Mouse (Mus musculus): ENCODE data around the gene Tob1. TPM values are rescaled to one million over a fixed set of nuclear protein-coding genes. Genes with fewer than 3 reads are reported as not detected.

Gene Tob1
- polyA plus RNA-seq, 1 experiment from 2014 or later = 46.0 TPM

- no peak for ATAC-seq
- H3K9ac ChIP-seq = no peak overlapping the region
- H3K4me1 ChIP-seq (replicated peaks) = no peaks in the 10 kb centered on the region
- H3K27me3 ChIP-seq (replicated peaks) = no peaks in the 10 kb centered on the region
- no peak overlapping the region for H3K4me3 ChIP-seq (replicated peaks)
- H3K9me3 ChIP-seq = no peaks in the 10 kb centered on the region
- no peak overlapping the region for H3K27ac ChIP-seq
- WGBS = 88% methylated on average over 3 of the region's 3 CpGs
- H3K4me2 ChIP-seq (replicated peaks) = no peak overlapping the region
- peaks cover 10% of the 10 kb centered on the region; the same call in 1 of the 2 replicates for H3K36me3 ChIP-seq
Observed at GRCm38 (mm10) chr11:94215581-94215980, 4.3 kb downstream of the Tob1 start.

DNA sequence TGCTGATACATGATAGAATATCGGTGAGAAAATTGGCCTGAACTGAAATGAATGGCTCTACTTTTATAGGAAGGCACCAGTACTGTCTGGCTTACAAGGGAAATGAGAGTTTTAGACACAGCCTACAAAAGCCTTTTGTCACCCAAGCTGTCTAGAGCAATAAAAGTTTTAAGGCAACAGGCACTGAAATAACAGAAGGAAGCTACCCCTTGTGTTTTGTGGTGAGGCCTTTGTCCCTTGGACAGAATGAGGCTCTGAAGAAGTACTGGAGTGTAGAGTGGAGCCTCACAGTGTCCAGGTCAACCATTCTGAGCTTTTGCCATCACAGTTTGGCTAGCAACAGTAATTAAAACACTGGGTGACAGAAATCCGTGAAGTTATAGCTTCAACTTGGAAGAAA, 5.0 kb downstream of the Tob1 start:
- WGBS = 49% methylated on average over 2 of the region's 2 CpGs
- Histone ChIP-seq H3K9me3 (no peaks in the 10 kb centered on the region), H3K27me3 (replicated peaks) (no peaks in the 10 kb centered on the region), H3K36me3 (peaks cover 10% of the 10 kb centered on the region; the same call in 1 of the 2 replicates), H3K9ac (no peak overlapping the region), H3K4me1 (replicated peaks) (no peaks in the 10 kb centered on the region), H3K4me2 (replicated peaks) (no peak overlapping the region), H3K4me3 (replicated peaks) (no peak overlapping the region), H3K27ac (no peak overlapping the region)
- ATAC-seq = no peak

GRCm38 (mm10) chr11:94221257-94221656, 10.0 kb downstream of the Tob1 start:
- ATAC-seq = no peak
- Histone ChIP-seq H3K36me3 (no peaks in the 10 kb centered on the region), H3K4me3 (replicated peaks) (no peak overlapping the region), H3K9me3 (no peaks in the 10 kb centered on the region), H3K9ac (no peak overlapping the region), H3K4me2 (replicated peaks) (no peak overlapping the region), H3K4me1 (replicated peaks) (0 out of 2 replicates have a peak, but pooled peaks cover 2% of the 10 kb centered on the region), H3K27me3 (replicated peaks) (no peaks in the 10 kb centered on the region), H3K27ac (no peak overlapping the region)
- 90% methylated on average over 7 of the region's 7 CpGs for WGBS

DNA sequence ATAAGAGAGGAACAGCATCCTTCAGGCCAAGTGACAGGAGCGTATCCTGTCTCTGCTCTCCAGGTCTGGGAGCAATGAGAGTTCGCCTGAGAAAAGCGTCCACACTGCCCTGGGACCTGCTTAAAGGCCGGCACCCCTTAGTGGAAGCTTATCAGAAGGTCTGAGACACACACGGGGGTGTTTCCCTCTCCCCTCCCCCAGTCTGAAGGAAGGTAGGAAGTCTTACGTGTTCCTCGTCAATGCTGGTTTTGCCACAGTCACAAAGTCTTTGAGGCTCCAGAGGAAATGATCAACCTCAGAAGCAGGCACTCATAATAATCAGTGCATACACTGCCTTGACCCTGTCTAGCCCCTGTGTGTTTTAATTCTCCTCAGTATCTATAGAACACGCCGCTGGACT, 12.3 kb downstream of the Tob1 start:
- Histone ChIP-seq H3K4me2 (replicated peaks) (no peak overlapping the region), H3K36me3 (no peaks in the 10 kb centered on the region), H3K9ac (no peak overlapping the region), H3K4me1 (replicated peaks) (peaks cover 7% of the 10 kb centered on the region; the same call in 1 of the 2 replicates), H3K27me3 (replicated peaks) (no peaks in the 10 kb centered on the region), H3K9me3 (no peaks in the 10 kb centered on the region), H3K4me3 (replicated peaks) (no peak overlapping the region), H3K27ac (no peak overlapping the region)
- ATAC-seq = no peak
- WGBS = 82% methylated on average over 9 of the region's 9 CpGs

GRCm38 (mm10) chr11:94225985-94226384, 14.7 kb downstream of the Tob1 start:
- Histone ChIP-seq H3K4me1 (replicated peaks) (peaks cover 14% of the 10 kb centered on the region), H3K4me2 (replicated peaks) (peak overlapping the region; percentile 37), H3K27ac (no peak overlapping the region), H3K36me3 (no peaks in the 10 kb centered on the region), H3K9me3 (no peaks in the 10 kb centered on the region), H3K27me3 (replicated peaks) (no peaks in the 10 kb centered on the region), H3K9ac (no peak overlapping the region), H3K4me3 (replicated peaks) (no peak overlapping the region)
- ATAC-seq = peak; percentile 91
- WGBS = 26% methylated on average over 7 of the region's 7 CpGs

GRCm38 (mm10) chr11:94228416-94228815, 17.2 kb downstream of the Tob1 start:
- ATAC-seq = no peak
- no peaks in the 10 kb centered on the region for H3K27me3 ChIP-seq (replicated peaks)
- H3K9ac ChIP-seq = no peak overlapping the region
- no peak overlapping the region for H3K4me2 ChIP-seq (replicated peaks)
- no peaks in the 10 kb centered on the region for H3K9me3 ChIP-seq
- no peak overlapping the region for H3K4me3 ChIP-seq (replicated peaks)
- H3K27ac ChIP-seq = no peak overlapping the region
- WGBS = 48% methylated on average over 9 of the region's 9 CpGs
- no peaks in the 10 kb centered on the region for H3K36me3 ChIP-seq
- peaks cover 17% of the 10 kb centered on the region for H3K4me1 ChIP-seq (replicated peaks)

DNA sequence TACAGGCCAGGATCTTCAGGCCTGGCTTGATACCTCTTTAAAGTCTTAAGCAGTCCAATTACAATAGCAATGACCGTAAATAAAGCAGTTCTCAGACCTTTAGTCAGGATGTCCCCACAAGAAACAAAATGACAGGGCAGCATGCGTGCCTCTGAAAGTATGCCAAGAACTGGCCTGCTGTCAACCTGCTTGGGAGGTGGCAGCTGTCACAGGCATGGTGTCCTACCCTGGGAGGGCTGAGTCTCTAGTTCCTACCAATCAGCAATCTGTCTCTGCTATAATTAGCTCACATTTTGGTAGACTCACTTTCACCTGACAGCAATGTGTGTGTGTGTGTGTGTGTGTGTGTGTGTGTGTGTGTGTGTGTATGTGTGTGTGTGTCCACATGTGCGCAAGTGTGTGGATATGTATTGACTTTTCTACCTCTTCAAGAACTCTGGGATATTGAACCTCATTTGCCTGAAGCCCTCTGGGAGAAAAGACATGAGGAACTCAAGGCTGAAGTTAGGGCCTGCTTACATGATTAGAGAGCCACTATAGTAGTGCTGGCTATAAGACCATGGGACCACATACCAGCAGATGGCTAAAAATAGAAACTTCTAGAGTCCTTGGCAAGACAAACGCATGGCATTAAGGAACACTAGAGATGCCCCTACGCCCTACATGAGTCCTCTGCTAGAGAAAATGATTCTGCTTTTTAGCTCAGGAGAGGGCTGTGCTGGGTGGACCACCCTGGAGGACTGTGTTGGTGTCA, 18.1 kb downstream of the Tob1 start:
- no peaks in the 10 kb centered on the region for H3K36me3 ChIP-seq
- no peak for ATAC-seq

DNA sequence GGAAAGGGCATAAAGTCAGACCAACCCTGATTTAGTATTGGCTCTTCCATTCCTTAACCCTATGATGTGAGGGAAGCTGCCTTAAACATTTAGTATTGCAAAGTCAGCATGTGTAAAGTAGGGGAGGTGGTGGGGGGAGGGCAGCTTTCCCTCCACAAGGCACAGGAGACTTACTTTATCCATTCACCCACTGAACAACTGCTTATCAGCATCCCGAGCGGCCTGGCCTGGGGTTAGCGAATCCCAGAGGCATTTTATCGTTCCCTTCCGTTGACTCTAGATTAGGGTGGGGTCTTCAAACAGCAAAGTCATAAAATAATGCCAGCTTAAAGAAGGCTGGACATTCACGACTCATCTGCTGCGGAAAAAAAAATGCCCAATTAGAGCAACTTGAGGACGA, 19.0 kb downstream of the Tob1 start:
- no peak for ATAC-seq
- 54% methylated on average over 8 of the region's 8 CpGs for WGBS
- no peak overlapping the region for H3K9ac ChIP-seq
- no peak overlapping the region for H3K4me3 ChIP-seq (replicated peaks)
- H3K9me3 ChIP-seq = no peaks in the 10 kb centered on the region
- no peak overlapping the region for H3K4me2 ChIP-seq (replicated peaks)
- peaks cover 17% of the 10 kb centered on the region for H3K4me1 ChIP-seq (replicated peaks)
- H3K27me3 ChIP-seq (replicated peaks) = no peaks in the 10 kb centered on the region
- no peaks in the 10 kb centered on the region for H3K36me3 ChIP-seq
- no peak overlapping the region for H3K27ac ChIP-seq

More for the DNA sequence above, 18.1 kb downstream of the Tob1 start:
- H3K9me3 ChIP-seq = no peaks in the 10 kb centered on the region
- H3K27ac ChIP-seq = no peak overlapping the region
- WGBS = 88% methylated on average over 5 of the region's 5 CpGs
- no peak overlapping the region for H3K4me2 ChIP-seq (replicated peaks)
- H3K27me3 ChIP-seq (replicated peaks) = no peaks in the 10 kb centered on the region
- H3K9ac ChIP-seq = no peak overlapping the region
- peaks cover 17% of the 10 kb centered on the region for H3K4me1 ChIP-seq (replicated peaks)
- no peak overlapping the region for H3K4me3 ChIP-seq (replicated peaks)

DNA sequence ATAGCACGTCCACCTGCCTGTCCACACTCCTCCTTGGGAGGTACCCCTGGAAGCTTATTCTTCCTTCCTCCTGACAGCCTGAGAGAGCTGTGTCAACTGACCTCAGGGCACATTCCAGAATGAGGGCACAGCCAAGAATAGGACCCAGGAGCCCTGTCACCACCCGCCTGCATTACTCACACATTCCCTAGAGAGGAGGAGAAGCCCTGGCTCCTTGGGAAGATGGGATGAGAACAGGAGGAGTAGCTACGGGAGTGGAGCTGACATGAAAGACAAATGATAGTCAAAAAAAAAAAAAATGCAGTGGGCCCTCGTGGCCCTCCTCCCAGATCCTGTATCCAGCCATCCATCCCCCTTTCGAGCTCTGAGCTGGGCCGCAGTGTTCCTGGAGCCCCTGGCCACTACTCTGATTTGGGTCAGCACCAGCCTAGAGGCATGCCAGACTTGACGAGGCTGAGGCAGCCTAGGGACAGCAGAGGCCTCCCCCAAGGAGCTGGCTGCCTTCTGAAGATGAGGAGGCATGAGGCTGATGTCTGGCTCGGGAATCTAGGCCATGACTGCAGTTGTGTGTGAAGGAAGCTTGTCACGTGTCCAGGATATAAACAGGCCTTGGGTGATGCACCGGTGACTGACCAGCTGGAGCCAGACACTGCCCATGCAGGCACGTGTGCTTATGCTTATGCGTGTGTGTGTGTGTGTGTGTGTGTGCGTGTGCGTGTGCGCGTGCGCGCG, 20.7 kb downstream of the Tob1 start:
- Histone ChIP-seq H3K4me3 (replicated peaks) (no peak overlapping the region), H3K27ac (no peak overlapping the region), H3K9me3 (no peaks in the 10 kb centered on the region), H3K4me2 (replicated peaks) (no peak overlapping the region), H3K9ac (no peak overlapping the region), H3K4me1 (replicated peaks) (peaks cover 13% of the 10 kb centered on the region), H3K36me3 (no peaks in the 10 kb centered on the region), H3K27me3 (replicated peaks) (no peaks in the 10 kb centered on the region)
- 64% methylated on average over 19 of the region's 19 CpGs for WGBS
- ATAC-seq = no peak

DNA sequence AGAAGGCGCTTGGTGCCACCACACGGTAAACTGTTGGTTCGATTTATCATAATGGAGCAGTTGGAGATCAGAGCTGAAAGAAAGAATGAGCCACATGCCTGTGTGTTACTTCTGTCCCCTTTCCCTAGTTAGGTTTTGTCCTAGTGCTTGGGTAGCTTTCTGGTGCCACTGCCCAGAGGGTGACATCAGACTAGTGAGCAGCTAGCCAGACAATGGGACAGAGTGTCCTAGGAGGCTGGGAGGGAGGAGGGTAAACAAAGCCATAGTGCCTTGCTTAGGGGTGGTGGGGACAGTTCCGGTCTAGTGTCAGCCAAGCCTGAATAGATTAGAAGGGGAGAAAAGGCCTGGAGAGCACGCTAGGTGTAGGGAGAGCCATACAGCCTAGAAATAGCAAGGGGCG, 22.2 kb downstream of the Tob1 start:
- no peak overlapping the region for H3K27ac ChIP-seq
- no peaks in the 10 kb centered on the region for H3K9me3 ChIP-seq
- 78% methylated on average over 6 of the region's 6 CpGs for WGBS
- no peak for ATAC-seq
- H3K4me3 ChIP-seq (replicated peaks) = no peak overlapping the region
- H3K9ac ChIP-seq = no peak overlapping the region
- H3K27me3 ChIP-seq (replicated peaks) = no peaks in the 10 kb centered on the region
- H3K4me1 ChIP-seq (replicated peaks) = peaks cover 11% of the 10 kb centered on the region
- H3K36me3 ChIP-seq = no peaks in the 10 kb centered on the region
- H3K4me2 ChIP-seq (replicated peaks) = no peak overlapping the region

DNA sequence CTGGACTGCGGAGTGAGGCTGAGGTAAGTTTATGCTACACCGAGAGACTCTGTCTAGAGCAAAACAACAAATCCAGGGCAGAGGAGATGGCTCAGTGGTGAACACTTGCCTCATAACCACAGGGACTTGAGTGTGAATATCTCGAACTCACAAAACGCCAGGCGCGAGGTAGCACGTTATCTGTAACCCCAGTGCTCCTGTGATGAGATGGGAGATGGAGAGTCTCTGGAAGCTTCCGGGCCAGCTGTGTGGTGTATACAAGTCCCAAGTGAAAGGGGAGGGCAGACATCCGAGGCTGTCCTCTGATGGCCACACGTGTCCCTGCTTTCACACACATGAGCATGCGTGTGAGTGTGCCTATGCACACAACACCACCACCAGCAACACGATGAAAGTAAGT, 23.1 kb downstream of the Tob1 start:
- Histone ChIP-seq H3K4me1 (replicated peaks) (peaks cover 8% of the 10 kb centered on the region), H3K4me3 (replicated peaks) (no peak overlapping the region), H3K27me3 (replicated peaks) (no peaks in the 10 kb centered on the region), H3K4me2 (replicated peaks) (no peak overlapping the region), H3K9me3 (no peaks in the 10 kb centered on the region), H3K9ac (no peak overlapping the region), H3K36me3 (no peaks in the 10 kb centered on the region), H3K27ac (no peak overlapping the region)
- WGBS = 85% methylated on average over 12 of the region's 12 CpGs
- no peak for ATAC-seq

- WGBS = 88% methylated on average over 8 of the region's 8 CpGs
- Histone ChIP-seq H3K9me3 (no peaks in the 10 kb centered on the region), H3K27ac (no peak overlapping the region), H3K4me3 (replicated peaks) (no peak overlapping the region), H3K36me3 (no peaks in the 10 kb centered on the region), H3K4me1 (replicated peaks) (peaks cover 8% of the 10 kb centered on the region), H3K9ac (no peak overlapping the region), H3K27me3 (replicated peaks) (no peaks in the 10 kb centered on the region), H3K4me2 (replicated peaks) (no peak overlapping the region)
- no peak for ATAC-seq
Observed at GRCm38 (mm10) chr11:94234857-94235256, 23.6 kb downstream of the Tob1 start.
